Mouse (Mus musculus): Measurements from ENCODE around the gene Gm28047. TPM values are rescaled to one million over a fixed set of nuclear protein-coding genes. Genes with fewer than 3 reads are reported as not detected.

The Gm28047 gene
- polyA plus RNA-seq, 1 experiment from 2014 or later, result not detected

DNA sequence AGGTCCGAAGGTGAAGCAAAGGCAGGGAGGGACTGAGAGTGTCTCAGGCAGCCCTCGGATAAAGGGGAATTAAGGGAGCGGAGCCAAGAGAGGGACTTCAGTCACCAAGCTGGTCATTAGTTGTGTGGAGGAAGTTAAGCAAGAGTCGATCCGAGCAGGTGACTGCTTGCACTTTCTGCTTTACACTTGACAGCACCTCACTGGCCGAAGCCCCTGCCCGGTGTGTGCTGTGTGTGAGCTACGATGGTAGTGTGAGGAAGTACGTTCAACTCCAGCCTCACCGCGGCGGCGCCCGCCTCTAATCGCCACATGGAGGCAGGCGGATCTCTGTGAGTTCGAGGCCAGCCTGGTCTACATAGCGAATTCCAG is 804 bp upstream of the Gm28047 start:
- H3K36me3 ChIP-seq (ENCODE audit: control insufficient read depth, insufficient read depth, low read length), result no peaks in the 10 kb centered on the region
- peak overlapping the region; percentile 99 for H3K27ac ChIP-seq (ENCODE audit: low read depth, low read length)
- H3K9ac ChIP-seq (ENCODE audit: low read depth, low read length), result peak overlapping the region; percentile 82
- peak overlapping the region; percentile 90 for H3K4me2 ChIP-seq
- peaks cover 10% of the 10 kb centered on the region; the same call in 1 of the 2 replicates for H3K4me1 ChIP-seq (ENCODE audit: control insufficient read depth, insufficient read depth, low read length)
- under 1% methylated on average over 18 of the region's 18 CpGs for WGBS (ENCODE audit: insufficient replicate concordance)
- no peaks in the 10 kb centered on the region for H3K9me3 ChIP-seq (replicated peaks; ENCODE audit: control insufficient read depth, low read length)
- ATAC-seq (replicated peaks; ENCODE audit: insufficient number of reproducible peaks, low FRiP score, low TSS enrichment), result peak; percentile 7; the same call in 1 of the 2 replicates
- no peaks in the 10 kb centered on the region for H3K27me3 ChIP-seq (ENCODE audit: control insufficient read depth, insufficient read depth, low read length)
- peak overlapping the region; percentile 72 for H3K4me3 ChIP-seq (ENCODE audit: low read depth, low read length)

DNA sequence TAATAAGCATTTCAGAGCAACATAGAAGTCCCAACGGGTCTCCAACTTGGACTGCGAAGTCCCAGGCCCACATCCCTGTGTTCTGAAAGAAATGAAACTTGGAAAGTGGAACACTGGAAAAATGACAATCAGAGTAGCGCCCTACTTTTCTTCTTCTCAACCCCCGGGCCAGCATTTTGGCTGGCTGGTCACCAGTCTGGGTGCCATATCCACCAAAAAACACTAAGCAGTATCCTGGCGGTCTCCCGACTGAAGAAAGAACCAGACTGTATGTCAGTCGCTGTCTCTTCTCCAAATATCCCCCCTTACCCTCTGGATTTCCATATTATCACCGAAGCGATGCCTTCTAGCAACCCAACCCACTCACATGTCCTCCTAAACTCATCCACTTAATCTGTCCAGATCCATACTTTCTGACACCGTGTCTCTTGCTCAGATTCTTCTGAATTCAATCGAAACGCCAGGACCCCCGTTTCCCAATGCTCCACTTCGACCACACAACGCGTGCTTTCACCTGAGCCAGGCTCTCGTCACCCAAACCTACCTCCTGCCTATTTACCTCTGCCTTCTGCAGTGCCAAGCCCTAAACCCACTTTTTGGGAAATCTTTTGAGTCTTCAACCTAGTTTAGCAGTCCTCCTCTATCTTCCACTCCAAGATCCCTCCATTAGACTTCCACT is 437 bp downstream of the Gm28047 start:
- Histone ChIP-seq H3K9me3 (replicated peaks; ENCODE audit: control insufficient read depth, low read length) (no peaks in the 10 kb centered on the region), H3K9ac (ENCODE audit: low read depth, low read length) (peak overlapping the region; percentile 82), H3K4me1 (ENCODE audit: control insufficient read depth, insufficient read depth, low read length) (peaks cover 10% of the 10 kb centered on the region; the same call in 1 of the 2 replicates), H3K4me3 (ENCODE audit: low read depth, low read length) (peak overlapping the region; percentile 72), H3K36me3 (ENCODE audit: control insufficient read depth, insufficient read depth, low read length) (no peaks in the 10 kb centered on the region), H3K4me2 (peak overlapping the region; percentile 90), H3K27me3 (ENCODE audit: control insufficient read depth, insufficient read depth, low read length) (no peaks in the 10 kb centered on the region), H3K27ac (ENCODE audit: low read depth, low read length) (peak overlapping the region; percentile 99)
- 0 out of 2 replicates have a peak, but pooled peaks have one; percentile 1 for ATAC-seq (replicated peaks; ENCODE audit: insufficient number of reproducible peaks, low FRiP score, low TSS enrichment)
- WGBS (ENCODE audit: insufficient replicate concordance), result 5% methylated on average over 17 of the region's 17 CpGs

DNA sequence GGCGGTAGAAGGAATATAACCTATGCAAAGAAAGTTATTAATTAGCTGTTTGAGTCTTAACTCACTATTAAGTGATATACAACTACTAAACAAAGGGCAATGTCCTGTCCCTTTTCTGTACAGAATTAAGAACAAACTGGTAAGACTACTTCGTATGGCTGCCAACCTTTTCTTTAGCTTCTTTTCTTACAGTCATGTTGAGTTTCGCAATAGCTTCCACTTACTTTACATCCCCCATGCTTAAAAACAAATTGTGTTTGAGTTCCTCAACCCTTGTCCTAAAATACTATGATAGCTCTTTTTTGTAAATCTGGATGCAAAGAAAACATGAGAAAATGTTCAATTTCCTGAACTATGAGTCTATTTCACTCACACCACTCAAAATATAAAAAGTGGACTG is 1.7 kb downstream of the Gm28047 start:
- WGBS (ENCODE audit: insufficient replicate concordance), result 87% methylated on average over 3 of the region's 3 CpGs
- Histone ChIP-seq H3K4me2 (0 out of 2 replicates have a peak overlapping the region, but pooled peaks have one; percentile 37), H3K9me3 (replicated peaks; ENCODE audit: control insufficient read depth, low read length) (no peaks in the 10 kb centered on the region)

DNA sequence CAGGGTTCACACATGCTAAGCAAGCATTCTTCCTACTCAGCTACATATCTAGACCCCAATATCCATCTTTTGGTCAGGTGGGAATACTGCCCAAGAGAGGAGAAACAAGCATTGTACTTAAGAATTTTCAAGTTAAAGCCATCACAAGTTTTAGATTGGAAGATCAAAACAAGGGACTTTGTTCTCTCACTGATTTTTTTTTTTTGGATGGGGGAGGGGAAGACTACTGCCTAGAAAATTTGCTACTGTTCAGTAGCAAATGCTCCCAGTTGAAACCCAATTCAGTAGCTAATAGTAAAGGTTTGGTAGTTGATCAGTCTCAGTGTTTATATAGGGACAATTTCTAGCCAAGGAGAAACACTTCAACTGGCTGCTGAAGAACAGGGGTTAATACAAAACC is 2.3 kb downstream of the Gm28047 start:
- no peaks in the 10 kb centered on the region for H3K36me3 ChIP-seq (ENCODE audit: control insufficient read depth, insufficient read depth, low read length)
- no peak overlapping the region for H3K4me2 ChIP-seq
- no peaks in the 10 kb centered on the region for H3K27me3 ChIP-seq (ENCODE audit: control insufficient read depth, insufficient read depth, low read length)
- no peak for ATAC-seq (replicated peaks; ENCODE audit: insufficient number of reproducible peaks, low FRiP score, low TSS enrichment)
- H3K9ac ChIP-seq (ENCODE audit: low read depth, low read length), result no peak overlapping the region
- H3K27ac ChIP-seq (ENCODE audit: low read depth, low read length), result no peak overlapping the region
- no peak overlapping the region for H3K4me3 ChIP-seq (ENCODE audit: low read depth, low read length)
- H3K4me1 ChIP-seq (ENCODE audit: control insufficient read depth, insufficient read depth, low read length), result peaks cover 10% of the 10 kb centered on the region; the same call in 1 of the 2 replicates
- no peaks in the 10 kb centered on the region for H3K9me3 ChIP-seq (replicated peaks; ENCODE audit: control insufficient read depth, low read length)

More for the DNA sequence above, 1.7 kb downstream of the Gm28047 start:
- Histone ChIP-seq H3K27me3 (ENCODE audit: control insufficient read depth, insufficient read depth, low read length) (no peaks in the 10 kb centered on the region), H3K4me1 (ENCODE audit: control insufficient read depth, insufficient read depth, low read length) (peaks cover 10% of the 10 kb centered on the region; the same call in 1 of the 2 replicates), H3K36me3 (ENCODE audit: control insufficient read depth, insufficient read depth, low read length) (no peaks in the 10 kb centered on the region), H3K9ac (ENCODE audit: low read depth, low read length) (no peak overlapping the region), H3K4me3 (ENCODE audit: low read depth, low read length) (no peak overlapping the region), H3K27ac (ENCODE audit: low read depth, low read length) (no peak overlapping the region)
- ATAC-seq (replicated peaks; ENCODE audit: insufficient number of reproducible peaks, low FRiP score, low TSS enrichment), result no peak

DNA sequence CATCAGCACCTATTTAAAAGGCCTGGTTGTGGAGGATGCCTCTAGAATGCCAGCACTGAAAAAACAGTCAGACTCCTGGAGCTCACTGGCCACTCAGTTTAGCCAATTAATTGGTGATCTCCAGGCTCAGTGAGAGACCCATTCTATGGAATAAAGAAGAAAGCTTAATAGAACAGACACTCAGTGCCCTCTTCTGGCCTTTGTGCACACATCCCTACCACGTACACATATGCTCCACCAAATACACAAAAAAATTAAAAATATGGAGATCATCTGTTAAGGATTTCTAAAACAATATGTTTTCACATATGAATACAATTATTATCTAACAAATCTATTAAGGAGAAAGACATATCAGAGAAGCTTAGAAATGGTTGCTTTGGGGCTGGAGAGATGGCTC is 4.1 kb downstream of the Gm28047 start:
- Histone ChIP-seq H3K27ac (ENCODE audit: low read depth, low read length) (no peak overlapping the region), H3K27me3 (ENCODE audit: control insufficient read depth, insufficient read depth, low read length) (no peaks in the 10 kb centered on the region), H3K4me2 (no peak overlapping the region), H3K9me3 (replicated peaks; ENCODE audit: control insufficient read depth, low read length) (no peaks in the 10 kb centered on the region), H3K4me1 (ENCODE audit: control insufficient read depth, insufficient read depth, low read length) (peaks cover 8% of the 10 kb centered on the region; the same call in 1 of the 2 replicates), H3K9ac (ENCODE audit: low read depth, low read length) (no peak overlapping the region), H3K4me3 (ENCODE audit: low read depth, low read length) (no peak overlapping the region), H3K36me3 (ENCODE audit: control insufficient read depth, insufficient read depth, low read length) (no peaks in the 10 kb centered on the region)
- ATAC-seq (replicated peaks; ENCODE audit: insufficient number of reproducible peaks, low FRiP score, low TSS enrichment), result no peak
- 97% methylated on average over 1 of the region's 1 CpGs for WGBS (ENCODE audit: insufficient replicate concordance)

DNA sequence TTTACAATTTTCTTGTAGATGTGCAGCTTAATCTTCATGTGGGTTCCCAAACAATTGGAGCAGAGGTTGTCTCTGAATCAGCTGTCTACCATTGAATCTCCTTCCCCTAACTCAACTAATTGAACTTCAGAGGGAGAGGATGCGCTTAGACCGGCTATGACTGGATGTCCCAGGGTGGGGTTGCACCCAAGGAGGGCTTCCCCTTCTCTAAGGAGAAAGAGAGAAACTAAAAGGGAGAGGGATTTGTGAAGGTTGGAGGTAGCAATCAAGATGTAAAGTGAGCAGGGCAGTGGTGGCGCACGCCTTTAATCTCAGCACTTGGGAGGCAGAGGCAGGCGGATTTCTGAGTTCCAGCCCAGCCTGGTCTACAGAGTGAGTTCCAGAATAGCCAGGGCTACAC is 5.4 kb downstream of the Gm28047 start:
- Histone ChIP-seq H3K27ac (ENCODE audit: low read depth, low read length) (no peak overlapping the region), H3K9ac (ENCODE audit: low read depth, low read length) (no peak overlapping the region), H3K4me1 (ENCODE audit: control insufficient read depth, insufficient read depth, low read length) (peaks cover 8% of the 10 kb centered on the region; the same call in 1 of the 2 replicates), H3K36me3 (ENCODE audit: control insufficient read depth, insufficient read depth, low read length) (no peaks in the 10 kb centered on the region), H3K4me3 (ENCODE audit: low read depth, low read length) (no peak overlapping the region), H3K27me3 (ENCODE audit: control insufficient read depth, insufficient read depth, low read length) (no peaks in the 10 kb centered on the region), H3K9me3 (replicated peaks; ENCODE audit: control insufficient read depth, low read length) (no peaks in the 10 kb centered on the region), H3K4me2 (no peak overlapping the region)
- ATAC-seq (replicated peaks; ENCODE audit: insufficient number of reproducible peaks, low FRiP score, low TSS enrichment), result no peak
- 98% methylated on average over 5 of the region's 5 CpGs for WGBS (ENCODE audit: insufficient replicate concordance)

DNA sequence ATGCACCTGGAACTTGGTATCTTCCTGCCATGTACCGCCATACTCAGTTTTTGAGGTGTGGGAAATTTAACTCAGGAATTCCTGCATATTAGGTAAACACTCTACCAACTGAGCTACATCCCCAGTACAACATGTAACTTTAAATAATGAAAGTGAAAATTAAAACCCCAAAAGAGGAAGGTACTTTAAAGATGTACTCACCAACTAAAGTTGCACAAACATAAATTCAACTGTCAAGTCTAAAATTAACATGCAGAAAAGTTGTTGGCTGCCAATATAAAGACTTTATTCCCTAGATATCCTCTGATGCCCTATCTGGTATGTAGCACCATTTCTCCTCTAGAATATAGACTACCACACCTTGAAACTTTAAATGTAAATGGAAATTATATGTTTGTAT is 7.2 kb downstream of the Gm28047 start:
- H3K4me2 ChIP-seq, result no peak overlapping the region
- ATAC-seq (replicated peaks; ENCODE audit: insufficient number of reproducible peaks, low FRiP score, low TSS enrichment), result no peak
- H3K9me3 ChIP-seq (replicated peaks; ENCODE audit: control insufficient read depth, low read length), result no peaks in the 10 kb centered on the region
- H3K4me1 ChIP-seq (ENCODE audit: control insufficient read depth, insufficient read depth, low read length), result peaks cover 3% of the 10 kb centered on the region; the same call in 1 of the 2 replicates
- no peak overlapping the region for H3K9ac ChIP-seq (ENCODE audit: low read depth, low read length)
- no peak overlapping the region for H3K4me3 ChIP-seq (ENCODE audit: low read depth, low read length)
- H3K27ac ChIP-seq (ENCODE audit: low read depth, low read length), result no peak overlapping the region
- 92% methylated on average over 1 of the region's 1 CpGs for WGBS (ENCODE audit: insufficient replicate concordance)
- H3K36me3 ChIP-seq (ENCODE audit: control insufficient read depth, insufficient read depth, low read length), result no peaks in the 10 kb centered on the region
- no peaks in the 10 kb centered on the region for H3K27me3 ChIP-seq (ENCODE audit: control insufficient read depth, insufficient read depth, low read length)

DNA sequence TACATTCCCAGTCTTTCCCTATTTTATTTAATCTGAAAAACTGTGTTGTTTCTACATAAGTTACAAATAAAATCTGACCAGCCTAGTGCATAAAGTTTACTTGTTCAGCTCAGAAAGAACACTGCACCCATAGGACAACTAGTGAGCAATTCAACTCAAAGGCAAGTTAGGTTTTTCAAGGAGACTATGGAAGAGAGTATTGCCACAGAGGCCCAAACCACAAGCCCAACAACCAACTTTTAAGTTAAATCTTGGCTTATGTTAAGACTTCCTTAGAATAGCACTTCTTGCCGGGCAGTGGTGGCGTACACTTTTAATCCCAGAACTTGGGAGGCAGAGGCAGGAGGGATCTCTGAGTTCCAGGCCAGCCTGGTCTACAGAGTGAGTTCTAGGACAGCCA is 8.7 kb downstream of the Gm28047 start:
- H3K36me3 ChIP-seq (ENCODE audit: control insufficient read depth, insufficient read depth, low read length), result no peaks in the 10 kb centered on the region
- H3K9me3 ChIP-seq (replicated peaks; ENCODE audit: control insufficient read depth, low read length), result no peaks in the 10 kb centered on the region
- no peak overlapping the region for H3K4me2 ChIP-seq
- H3K27ac ChIP-seq (ENCODE audit: low read depth, low read length), result no peak overlapping the region
- peaks cover 3% of the 10 kb centered on the region; the same call in 1 of the 2 replicates for H3K4me1 ChIP-seq (ENCODE audit: control insufficient read depth, insufficient read depth, low read length)
- 91% methylated on average over 2 of the region's 2 CpGs for WGBS (ENCODE audit: insufficient replicate concordance)
- no peak overlapping the region for H3K9ac ChIP-seq (ENCODE audit: low read depth, low read length)
- ATAC-seq (replicated peaks; ENCODE audit: insufficient number of reproducible peaks, low FRiP score, low TSS enrichment), result no peak
- H3K27me3 ChIP-seq (ENCODE audit: control insufficient read depth, insufficient read depth, low read length), result no peaks in the 10 kb centered on the region
- H3K4me3 ChIP-seq (ENCODE audit: low read depth, low read length), result no peak overlapping the region

DNA sequence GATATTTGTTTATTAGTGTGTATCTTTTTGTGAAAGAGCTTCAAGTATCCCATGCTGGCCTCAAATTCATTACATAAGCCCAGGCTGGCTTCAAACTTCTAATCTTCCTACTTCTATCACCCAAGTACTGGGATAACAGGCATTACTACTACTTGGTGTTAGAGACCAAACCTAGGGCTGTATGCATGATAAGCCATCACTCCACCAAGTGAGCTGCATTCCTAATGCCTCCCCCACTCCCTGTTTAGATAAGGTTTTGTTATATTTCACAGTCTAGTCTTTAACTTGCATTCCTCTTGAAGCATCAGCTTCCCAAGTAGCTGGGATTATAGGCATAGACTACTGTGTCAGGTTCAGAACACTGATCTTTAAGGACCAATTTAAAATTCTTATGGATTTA is 10.6 kb downstream of the Gm28047 start:
- Histone ChIP-seq H3K4me1 (ENCODE audit: control insufficient read depth, insufficient read depth, low read length) (peaks cover 3% of the 10 kb centered on the region; the same call in 1 of the 2 replicates), H3K9me3 (replicated peaks; ENCODE audit: control insufficient read depth, low read length) (no peaks in the 10 kb centered on the region), H3K4me3 (ENCODE audit: low read depth, low read length) (no peak overlapping the region), H3K36me3 (ENCODE audit: control insufficient read depth, insufficient read depth, low read length) (no peaks in the 10 kb centered on the region), H3K9ac (ENCODE audit: low read depth, low read length) (no peak overlapping the region), H3K4me2 (no peak overlapping the region), H3K27me3 (ENCODE audit: control insufficient read depth, insufficient read depth, low read length) (no peaks in the 10 kb centered on the region), H3K27ac (ENCODE audit: low read depth, low read length) (no peak overlapping the region)
- ATAC-seq (replicated peaks; ENCODE audit: insufficient number of reproducible peaks, low FRiP score, low TSS enrichment), result no peak

Measured in heart, embryonic 11.5 days (tissue).